Mouse (Mus musculus): ENCODE results near the gene Fndc3b. TPM values are rescaled to one million over a fixed set of nuclear protein-coding genes. Genes with fewer than 3 reads are reported as not detected.

Fndc3b gene
- polyA plus RNA-seq, 1 experiment: 0.04 TPM

GRCm38 (mm10) chr3:27531993-27532392 is 179.1 kb downstream of the Fndc3b start:
- Histone ChIP-seq H3K9me3 (ENCODE audit: control insufficient read depth, low read length) (no peaks in the 10 kb centered on the region), H3K4me1 (ENCODE audit: control insufficient read depth) (no peaks in the 10 kb centered on the region), H3K4me3 (replicated peaks) (no peak overlapping the region), H3K27me3 (ENCODE audit: control insufficient read depth) (no peaks in the 10 kb centered on the region), H3K36me3 (ENCODE audit: control insufficient read depth) (no peaks in the 10 kb centered on the region; the same call in 1 of the 2 replicates)
- no peak for TF ChIP-seq GATA1 (IDR thresholded peaks at IDR 0.05; ENCODE audit: low read length)

- Histone ChIP-seq H3K4me3 (replicated peaks) (no peak overlapping the region), H3K9me3 (ENCODE audit: control insufficient read depth, low read length) (no peaks in the 10 kb centered on the region), H3K27me3 (ENCODE audit: control insufficient read depth) (no peaks in the 10 kb centered on the region), H3K36me3 (ENCODE audit: control insufficient read depth) (no peaks in the 10 kb centered on the region; the same call in 1 of the 2 replicates), H3K4me1 (ENCODE audit: control insufficient read depth) (no peaks in the 10 kb centered on the region)
- TF ChIP-seq TAL1 (IDR thresholded peaks at IDR 0.05; ENCODE audit: low read length) (no peak), GATA1 (IDR thresholded peaks at IDR 0.05; ENCODE audit: low read length) (no peak)
Measured at GRCm38 (mm10) chr3:27530370-27530769, 180.7 kb downstream of the Fndc3b start.

- TF ChIP-seq GATA1 (IDR thresholded peaks at IDR 0.05; ENCODE audit: low read length) (no peak), TAL1 (IDR thresholded peaks at IDR 0.05; ENCODE audit: low read length) (no peak)
- no peaks in the 10 kb centered on the region for H3K27me3 ChIP-seq (ENCODE audit: control insufficient read depth)
- no peaks in the 10 kb centered on the region for H3K4me1 ChIP-seq (ENCODE audit: control insufficient read depth)
- no peak overlapping the region for H3K4me3 ChIP-seq (replicated peaks)
- no peaks in the 10 kb centered on the region; the same call in 1 of the 2 replicates for H3K36me3 ChIP-seq (ENCODE audit: control insufficient read depth)
- H3K9me3 ChIP-seq (ENCODE audit: control insufficient read depth, low read length): no peaks in the 10 kb centered on the region
Measured at GRCm38 (mm10) chr3:27529221-27530051, 181.7 kb downstream of the Fndc3b start.

- H3K4me3 ChIP-seq (replicated peaks): no peak overlapping the region
- TF ChIP-seq GATA1 (IDR thresholded peaks at IDR 0.05; ENCODE audit: low read length) (no peak), TAL1 (IDR thresholded peaks at IDR 0.05; ENCODE audit: low read length) (no peak)
- H3K9me3 ChIP-seq (ENCODE audit: control insufficient read depth, low read length): no peaks in the 10 kb centered on the region
- H3K36me3 ChIP-seq (ENCODE audit: control insufficient read depth): no peaks in the 10 kb centered on the region; the same call in 1 of the 2 replicates
- H3K4me1 ChIP-seq (ENCODE audit: control insufficient read depth): no peaks in the 10 kb centered on the region
- no peaks in the 10 kb centered on the region for H3K27me3 ChIP-seq (ENCODE audit: control insufficient read depth)
Measured at GRCm38 (mm10) chr3:27526991-27527390, 184.1 kb downstream of the Fndc3b start.

- TF ChIP-seq TAL1 (IDR thresholded peaks at IDR 0.05; ENCODE audit: low read length) (no peak), GATA1 (IDR thresholded peaks at IDR 0.05; ENCODE audit: low read length) (no peak)
- Histone ChIP-seq H3K4me3 (replicated peaks) (no peak overlapping the region), H3K4me1 (ENCODE audit: control insufficient read depth) (no peaks in the 10 kb centered on the region), H3K36me3 (ENCODE audit: control insufficient read depth) (peaks cover 2% of the 10 kb centered on the region; the same call in 1 of the 2 replicates), H3K9me3 (ENCODE audit: control insufficient read depth, low read length) (no peaks in the 10 kb centered on the region), H3K27me3 (ENCODE audit: control insufficient read depth) (no peaks in the 10 kb centered on the region)
Measured at GRCm38 (mm10) chr3:27523176-27523936, 187.8 kb downstream of the Fndc3b start.

- H3K4me3 ChIP-seq (replicated peaks): no peak overlapping the region
- TF ChIP-seq TAL1 (IDR thresholded peaks at IDR 0.05; ENCODE audit: low read length) (no peak), GATA1 (IDR thresholded peaks at IDR 0.05; ENCODE audit: low read length) (no peak)
- peaks cover 2% of the 10 kb centered on the region; the same call in 1 of the 2 replicates for H3K36me3 ChIP-seq (ENCODE audit: control insufficient read depth)
- H3K4me1 ChIP-seq (ENCODE audit: control insufficient read depth): no peaks in the 10 kb centered on the region
- H3K9me3 ChIP-seq (ENCODE audit: control insufficient read depth, low read length): no peaks in the 10 kb centered on the region
- H3K27me3 ChIP-seq (ENCODE audit: control insufficient read depth): no peaks in the 10 kb centered on the region
Measured at GRCm38 (mm10) chr3:27520391-27520790, 190.7 kb downstream of the Fndc3b start.

GRCm38 (mm10) chr3:27519481-27519880 is 191.6 kb downstream of the Fndc3b start:
- H3K4me3 ChIP-seq (replicated peaks): no peak overlapping the region
- no peaks in the 10 kb centered on the region for H3K4me1 ChIP-seq (ENCODE audit: control insufficient read depth)
- no peaks in the 10 kb centered on the region for H3K9me3 ChIP-seq (ENCODE audit: control insufficient read depth, low read length)
- H3K36me3 ChIP-seq (ENCODE audit: control insufficient read depth): peaks cover 2% of the 10 kb centered on the region; the same call in 1 of the 2 replicates
- no peaks in the 10 kb centered on the region for H3K27me3 ChIP-seq (ENCODE audit: control insufficient read depth)
- TF ChIP-seq GATA1 (IDR thresholded peaks at IDR 0.05; ENCODE audit: low read length) (no peak), TAL1 (IDR thresholded peaks at IDR 0.05; ENCODE audit: low read length) (no peak)

GRCm38 (mm10) chr3:27518935-27519334 is 192.2 kb downstream of the Fndc3b start:
- no peak for TF ChIP-seq GATA1 (IDR thresholded peaks at IDR 0.05; ENCODE audit: low read length)
- no peak for TF ChIP-seq TAL1 (IDR thresholded peaks at IDR 0.05; ENCODE audit: low read length)
- no peak overlapping the region for H3K4me3 ChIP-seq (replicated peaks)
- H3K4me1 ChIP-seq (ENCODE audit: control insufficient read depth): no peaks in the 10 kb centered on the region

GRCm38 (mm10) chr3:27516536-27516935 is 194.6 kb downstream of the Fndc3b start:
- Histone ChIP-seq H3K27me3 (ENCODE audit: control insufficient read depth) (no peaks in the 10 kb centered on the region), H3K9me3 (ENCODE audit: control insufficient read depth, low read length) (no peaks in the 10 kb centered on the region), H3K4me1 (ENCODE audit: control insufficient read depth) (no peaks in the 10 kb centered on the region), H3K36me3 (ENCODE audit: control insufficient read depth) (peaks cover 2% of the 10 kb centered on the region; the same call in 1 of the 2 replicates), H3K4me3 (replicated peaks) (no peak overlapping the region)
- TF ChIP-seq TAL1 (IDR thresholded peaks at IDR 0.05; ENCODE audit: low read length) (no peak), GATA1 (IDR thresholded peaks at IDR 0.05; ENCODE audit: low read length) (no peak)

More at GRCm38 (mm10) chr3:27518935-27519334, 192.2 kb downstream of the Fndc3b start:
- H3K9me3 ChIP-seq (ENCODE audit: control insufficient read depth, low read length): no peaks in the 10 kb centered on the region
- no peaks in the 10 kb centered on the region for H3K27me3 ChIP-seq (ENCODE audit: control insufficient read depth)
- peaks cover 2% of the 10 kb centered on the region; the same call in 1 of the 2 replicates for H3K36me3 ChIP-seq (ENCODE audit: control insufficient read depth)
